Mouse (Mus musculus): Measurements from ENCODE around the gene Foxq1.

DNA sequence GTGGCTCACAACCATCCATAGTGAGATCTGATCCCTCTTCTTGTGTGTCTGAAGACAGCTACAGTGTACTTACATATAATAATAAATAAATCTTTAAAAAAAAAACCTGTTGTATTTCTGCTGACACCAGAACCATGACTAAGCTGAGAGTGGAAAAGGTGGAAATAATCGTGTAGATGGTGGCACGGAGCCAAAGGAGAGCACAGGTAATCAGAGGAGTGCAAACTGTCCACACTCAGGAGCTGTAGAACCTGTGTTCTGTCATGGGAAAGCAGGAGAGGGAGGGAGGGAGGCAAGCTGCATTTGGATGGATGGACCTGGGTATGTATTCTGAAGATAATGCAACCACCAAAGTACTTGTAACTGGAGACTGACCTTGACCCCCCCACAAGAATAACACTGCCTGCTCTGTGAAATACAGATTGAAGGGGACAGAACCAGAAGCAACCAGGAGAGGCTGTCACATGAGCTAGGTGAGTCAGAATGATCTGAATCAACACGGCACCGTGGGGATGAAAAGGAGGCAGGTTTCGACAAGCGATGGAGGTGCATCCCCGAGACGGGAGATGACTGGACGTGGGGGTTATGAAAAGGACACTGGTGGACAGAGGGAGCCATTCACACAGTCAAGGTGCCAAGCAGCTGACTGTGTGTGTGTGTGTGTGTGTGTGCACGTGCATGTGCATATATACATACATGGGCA lies 17.0 kb downstream of the Foxq1 start:
- TF ChIP-seq CTCF (IDR thresholded peaks at IDR 0.05; ENCODE audit: borderline replicate concordance, insufficient read depth, low read length) (no peak), POLR2A (IDR thresholded peaks at IDR 0.05; ENCODE audit: low read depth, low read length) (no peak)

Data from embryonic fibroblast, embryonic 13.5 days (primary cell).